Mouse (Mus musculus): ENCODE measurements around the gene Bbip1.
"Not testable (repeated sequence)": the region's sequence is repeated elsewhere in the genome, so short reads cannot be mapped to it uniquely, and the experiment has no call there.

Bbip1 gene

DNA sequence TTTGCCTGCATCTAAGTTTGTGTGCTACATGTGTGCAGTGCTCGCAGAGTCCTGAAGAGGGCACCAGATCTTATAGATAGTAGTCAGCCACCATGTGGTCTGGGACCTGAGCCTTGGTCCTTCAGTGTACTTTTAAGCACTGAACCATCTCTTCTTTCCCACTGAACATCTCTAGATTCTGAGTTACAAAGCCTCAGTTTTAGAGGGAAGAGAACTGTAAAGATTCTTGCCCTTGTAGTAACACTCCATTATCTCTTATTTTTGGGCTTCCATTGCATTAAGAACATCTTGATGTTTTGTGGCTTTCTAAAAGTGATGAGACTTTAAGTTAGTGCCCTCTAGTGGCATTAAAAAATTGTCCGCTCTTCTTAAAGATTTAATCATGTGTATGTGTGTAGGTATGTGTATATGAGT, 19.1 kb downstream of the Bbip1 start:
- DNase-seq (ENCODE audit: low read depth, low spot score): peak; percentile 73

DNA sequence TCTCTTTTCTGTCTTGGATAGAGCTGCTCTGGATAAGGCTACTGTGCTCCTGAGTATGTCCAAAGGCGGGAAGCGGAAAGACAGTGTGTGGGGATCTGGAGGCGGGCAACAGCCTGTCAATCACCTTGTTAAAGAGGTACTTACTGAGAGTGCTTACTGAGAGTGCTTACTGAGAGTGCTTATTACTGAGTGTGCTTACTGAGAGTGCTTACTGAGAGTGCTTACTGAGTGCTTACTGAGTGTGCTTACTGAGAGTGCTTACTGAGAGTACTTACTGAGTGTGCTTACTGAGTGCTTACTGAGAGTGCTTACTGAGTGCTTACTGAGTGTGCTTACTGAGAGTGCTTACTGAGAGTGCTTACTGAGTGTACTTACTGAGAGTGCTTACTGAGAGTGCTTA, 22.4 kb downstream of the Bbip1 start:
- DNase-seq (ENCODE audit: low read depth, low spot score): not testable (repeated sequence)

DNA sequence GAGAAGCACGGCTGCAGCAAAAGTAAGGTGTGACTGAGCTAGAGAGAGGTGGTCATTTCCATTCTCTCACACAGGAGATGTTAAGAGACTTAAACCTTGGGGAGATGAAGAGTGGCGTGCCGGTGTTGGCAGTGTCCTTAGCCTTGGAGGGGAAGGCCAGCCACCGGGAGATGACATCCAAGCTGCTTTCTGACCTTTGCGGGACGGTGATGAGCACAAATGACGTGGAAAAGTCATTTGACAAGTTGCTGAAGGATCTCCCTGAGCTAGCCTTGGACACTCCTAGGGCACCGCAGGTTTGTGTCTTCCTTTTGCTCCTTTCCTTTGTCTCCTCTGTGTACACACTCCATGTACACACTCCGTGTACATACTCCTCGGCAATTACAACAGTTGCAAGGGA, 24.9 kb downstream of the Bbip1 start:
- no peak for DNase-seq (ENCODE audit: low read depth, low spot score)

DNA sequence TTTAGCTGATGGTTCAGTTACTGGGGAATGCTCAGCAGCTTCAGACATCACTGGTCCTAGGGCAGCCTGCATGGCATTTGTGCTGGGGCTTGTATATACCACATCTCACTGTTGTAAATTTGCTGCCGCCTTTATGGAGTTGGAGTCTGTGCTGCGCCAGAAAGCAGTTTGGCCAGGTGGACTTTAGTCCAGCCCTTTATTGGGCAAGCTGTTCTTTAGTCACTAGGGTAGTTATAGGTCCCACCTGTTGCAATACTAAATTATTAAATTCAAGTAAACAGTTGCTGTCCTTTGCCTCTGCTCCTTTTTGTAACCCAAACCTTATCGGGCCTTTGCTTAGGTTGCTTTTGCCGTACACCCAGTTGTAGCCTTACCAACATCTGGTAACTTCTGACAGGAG, 29.5 kb downstream of the Bbip1 start:
- DNase-seq (ENCODE audit: low read depth, low spot score): no peak

DNA sequence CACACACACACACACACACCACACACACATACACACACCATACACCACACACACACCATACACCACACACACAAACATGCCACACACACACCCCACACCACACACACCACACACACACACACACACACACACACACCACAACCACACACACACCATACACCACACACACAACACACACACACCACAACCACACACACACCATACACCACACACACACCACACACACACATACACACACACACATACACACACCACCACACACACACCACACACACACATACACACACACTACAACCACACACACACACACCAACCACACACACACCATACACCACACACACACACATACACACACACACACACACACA, 37.7 kb downstream of the Bbip1 start:
- DNase-seq (ENCODE audit: low read depth, low spot score): not testable (repeated sequence)

DNA sequence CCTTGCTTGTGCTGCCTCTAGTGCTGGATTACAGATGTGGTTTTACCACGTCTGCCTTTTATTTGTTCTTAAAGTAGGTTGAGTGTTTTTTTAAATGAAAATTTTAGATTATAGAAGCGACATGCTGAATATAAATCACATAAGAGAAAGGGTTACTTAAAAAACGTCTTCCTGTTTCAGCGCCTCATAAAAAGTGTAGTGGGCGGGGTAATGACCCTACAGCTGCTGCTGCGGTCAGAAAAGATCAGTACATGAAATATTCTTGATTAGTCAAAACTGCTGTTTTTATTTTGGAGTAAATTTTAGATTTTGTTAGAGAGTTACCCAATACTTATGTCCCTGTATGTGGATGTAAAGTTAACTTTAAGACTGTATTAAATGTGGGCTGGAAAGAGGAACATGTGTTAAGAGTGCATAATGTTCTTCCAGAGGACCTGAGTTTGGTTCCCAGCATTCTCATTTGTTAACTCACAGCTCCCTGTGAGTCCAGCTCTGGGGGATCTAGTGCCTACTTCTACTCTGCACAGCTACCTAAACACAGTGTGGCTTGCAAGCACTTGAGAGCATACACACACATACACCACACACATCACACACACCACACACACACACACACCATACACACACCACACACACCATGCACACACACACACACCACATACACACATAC, 38.3 kb downstream of the Bbip1 start:
- DNase-seq (ENCODE audit: low read depth, low spot score): peak; percentile 66

DNA sequence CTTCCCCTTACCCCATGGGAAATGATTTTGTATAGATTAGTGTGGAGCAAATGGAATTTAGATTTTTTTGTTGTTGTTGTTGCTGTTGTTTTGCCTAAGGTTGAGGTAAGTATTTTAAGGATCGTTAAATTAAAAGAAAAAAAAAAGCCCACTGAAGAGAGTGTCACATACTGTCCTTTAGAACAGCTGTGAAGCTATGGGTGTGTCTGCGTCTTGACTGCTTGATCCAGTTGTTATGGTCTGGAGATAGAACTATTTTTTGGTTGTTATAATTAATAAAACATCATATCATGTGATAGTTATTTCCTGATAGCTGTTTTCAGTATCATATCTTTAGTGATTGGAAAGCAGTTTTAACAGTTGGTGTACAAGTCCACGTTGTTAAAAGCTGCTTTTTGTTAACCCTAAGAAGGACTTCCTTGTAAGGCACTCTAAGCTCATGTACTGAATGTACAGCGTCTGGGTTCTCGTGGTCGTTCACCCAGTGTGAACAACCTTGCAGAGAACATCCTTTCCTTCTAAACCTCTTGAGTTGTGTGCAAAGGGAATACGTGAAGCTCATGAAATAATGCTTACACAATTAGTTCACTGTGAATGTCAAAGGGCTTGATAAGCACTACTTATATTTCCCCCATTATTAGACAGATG, 39.5 kb downstream of the Bbip1 start:
- no peak for DNase-seq (ENCODE audit: low read depth, low spot score)

DNA sequence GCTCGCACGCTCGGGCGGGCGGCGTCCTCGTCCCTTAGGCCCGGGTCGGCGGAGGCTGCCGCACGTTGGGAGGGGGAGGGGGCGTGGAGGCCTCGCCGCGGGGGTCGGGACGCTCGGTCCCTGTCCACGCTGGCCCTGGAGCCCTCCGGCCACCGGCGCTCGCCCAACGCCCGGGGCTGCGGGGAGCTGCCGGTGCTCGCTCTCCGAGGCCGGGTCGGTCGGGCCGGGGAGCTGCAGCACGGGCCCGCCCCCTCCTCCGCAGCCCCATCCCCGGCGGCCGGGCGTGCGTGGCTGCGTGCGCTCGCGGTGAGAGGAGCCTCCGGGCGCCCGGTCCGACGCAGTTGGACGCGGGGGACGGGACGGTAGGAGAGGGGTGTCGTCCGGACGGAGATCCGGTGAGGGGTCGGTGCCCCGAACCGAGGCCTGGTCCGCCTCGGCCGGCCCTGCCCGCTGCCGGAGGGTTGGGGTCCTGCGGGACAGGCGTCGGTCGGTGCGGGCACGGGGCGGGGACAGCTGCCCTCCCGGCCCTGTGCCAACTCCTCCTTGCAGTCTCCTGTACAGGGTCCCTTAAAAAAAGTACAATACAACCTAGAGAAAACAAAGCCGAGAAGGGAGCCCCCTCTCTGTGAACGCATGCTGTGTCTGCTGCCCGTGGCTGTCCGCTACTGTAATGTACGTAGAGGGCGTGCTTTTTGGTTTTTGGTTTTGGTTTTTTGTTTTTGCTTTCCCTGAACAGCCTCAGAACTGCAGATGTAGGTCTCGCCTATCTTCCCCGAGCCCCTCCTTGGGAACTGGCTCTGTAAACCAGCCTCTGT, 40.7 kb downstream of the Bbip1 start:
- DNase-seq (ENCODE audit: low read depth, low spot score): peak; percentile 79

DNA sequence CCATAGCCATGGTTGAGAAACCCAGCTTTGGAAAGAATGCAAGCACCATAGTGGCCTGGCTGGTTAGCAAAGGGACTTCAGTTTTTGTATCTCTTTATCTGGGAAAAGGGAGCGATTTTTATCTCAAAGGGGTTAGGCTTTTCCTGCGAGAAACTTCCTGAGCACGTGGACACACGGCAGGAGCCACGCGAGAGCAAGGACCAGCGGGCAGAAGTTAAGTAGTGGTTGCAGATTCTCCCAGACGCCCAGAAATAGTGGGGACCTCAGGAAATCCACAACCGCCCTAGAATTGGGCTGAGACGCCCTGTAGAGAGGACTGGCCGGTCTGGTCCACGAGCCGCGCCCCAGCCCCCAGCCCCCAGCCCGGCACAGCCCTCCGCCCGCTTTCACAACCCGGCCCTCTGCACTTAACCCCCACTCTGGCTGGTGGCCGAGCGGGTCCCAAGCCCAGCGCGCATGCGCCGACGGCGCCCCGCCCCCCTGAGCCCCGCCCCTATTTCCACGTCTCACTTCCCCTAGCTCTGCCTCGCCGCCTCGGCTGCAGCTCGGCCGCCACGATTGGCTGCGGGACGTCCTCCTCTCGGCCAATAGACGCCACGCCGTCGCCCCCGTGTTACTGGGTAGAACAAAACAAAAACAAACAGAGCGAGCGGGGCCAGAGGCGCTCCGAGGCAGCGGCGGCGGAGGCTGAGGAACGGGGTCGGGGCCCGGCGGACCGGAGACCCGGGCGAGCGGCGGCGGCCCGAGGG, 41.5 kb downstream of the Bbip1 start:
- DNase-seq (ENCODE audit: low read depth, low spot score): peak; percentile 99

DNA sequence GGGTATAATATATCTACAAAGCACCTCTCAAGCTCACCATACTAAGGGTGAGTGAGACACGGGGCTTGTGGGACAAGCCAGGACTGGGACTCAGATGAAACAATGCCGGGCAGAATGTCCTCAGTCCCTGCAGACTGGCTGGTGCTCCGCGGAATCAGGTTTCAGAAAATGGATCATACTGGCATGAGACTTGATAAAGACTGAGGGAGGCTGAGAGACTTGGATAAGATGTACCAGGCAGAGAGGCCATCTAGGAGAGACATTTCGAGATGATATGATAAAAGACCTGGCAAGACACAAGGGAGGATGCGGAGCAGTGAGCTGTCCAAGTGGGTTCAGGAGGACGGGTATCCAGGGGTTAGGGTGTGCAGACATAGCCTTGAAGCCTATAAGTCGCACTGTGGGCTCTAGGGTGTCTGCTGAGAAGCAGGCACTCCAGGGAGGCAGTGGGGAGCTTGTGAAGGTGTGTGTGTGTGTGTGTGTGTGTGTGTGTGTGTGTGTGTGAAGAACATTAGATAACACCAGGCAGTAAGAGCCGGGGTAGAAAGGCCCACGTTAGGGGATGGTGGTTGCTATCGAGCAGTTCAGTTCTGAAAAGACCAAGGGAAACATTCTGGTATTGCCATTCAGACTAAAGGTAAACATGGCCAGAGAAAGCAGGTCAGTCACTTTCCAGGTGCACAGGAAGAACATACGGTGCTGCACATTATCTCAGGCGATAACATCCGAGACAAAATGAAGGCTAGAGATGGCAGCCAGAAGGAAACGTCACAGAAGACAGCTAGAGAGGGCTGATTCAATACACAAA, 42.3 kb downstream of the Bbip1 start:
- peak; percentile 70 for DNase-seq (ENCODE audit: low read depth, low spot score)

DNA sequence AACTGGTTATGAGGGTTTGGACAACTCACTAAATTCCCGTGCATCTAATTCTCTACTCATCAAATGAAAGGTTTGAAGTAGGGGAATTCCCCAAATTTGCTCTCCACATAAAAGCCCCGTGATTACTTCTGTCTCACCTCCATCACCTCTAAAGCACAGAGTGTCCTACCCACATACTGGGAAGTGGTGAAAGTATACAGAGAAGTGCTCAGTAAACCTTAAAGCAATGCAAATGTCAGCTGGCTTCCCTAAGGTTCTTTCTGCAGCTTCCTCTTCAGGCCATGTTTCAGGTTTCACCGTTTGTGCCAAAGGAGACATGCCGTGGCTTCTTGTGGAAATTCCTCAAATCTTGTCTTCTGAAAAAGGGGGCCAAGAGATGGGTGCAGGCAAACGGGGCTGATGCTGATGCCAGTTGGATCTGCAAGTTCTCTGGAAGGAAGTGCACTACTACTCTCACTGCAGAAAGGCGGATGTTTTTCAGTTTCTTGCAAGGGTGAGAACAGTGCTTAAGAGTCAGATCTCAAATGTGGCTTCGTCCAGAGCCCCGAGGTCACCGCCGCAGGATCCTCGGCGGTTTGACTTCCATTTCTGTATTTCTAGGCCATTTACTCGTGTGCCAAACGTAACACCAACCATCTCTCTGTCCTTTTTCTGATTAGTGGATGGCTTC, 44.4 kb downstream of the Bbip1 start:
- DNase-seq (ENCODE audit: low read depth, low spot score): peak; percentile 78

DNA sequence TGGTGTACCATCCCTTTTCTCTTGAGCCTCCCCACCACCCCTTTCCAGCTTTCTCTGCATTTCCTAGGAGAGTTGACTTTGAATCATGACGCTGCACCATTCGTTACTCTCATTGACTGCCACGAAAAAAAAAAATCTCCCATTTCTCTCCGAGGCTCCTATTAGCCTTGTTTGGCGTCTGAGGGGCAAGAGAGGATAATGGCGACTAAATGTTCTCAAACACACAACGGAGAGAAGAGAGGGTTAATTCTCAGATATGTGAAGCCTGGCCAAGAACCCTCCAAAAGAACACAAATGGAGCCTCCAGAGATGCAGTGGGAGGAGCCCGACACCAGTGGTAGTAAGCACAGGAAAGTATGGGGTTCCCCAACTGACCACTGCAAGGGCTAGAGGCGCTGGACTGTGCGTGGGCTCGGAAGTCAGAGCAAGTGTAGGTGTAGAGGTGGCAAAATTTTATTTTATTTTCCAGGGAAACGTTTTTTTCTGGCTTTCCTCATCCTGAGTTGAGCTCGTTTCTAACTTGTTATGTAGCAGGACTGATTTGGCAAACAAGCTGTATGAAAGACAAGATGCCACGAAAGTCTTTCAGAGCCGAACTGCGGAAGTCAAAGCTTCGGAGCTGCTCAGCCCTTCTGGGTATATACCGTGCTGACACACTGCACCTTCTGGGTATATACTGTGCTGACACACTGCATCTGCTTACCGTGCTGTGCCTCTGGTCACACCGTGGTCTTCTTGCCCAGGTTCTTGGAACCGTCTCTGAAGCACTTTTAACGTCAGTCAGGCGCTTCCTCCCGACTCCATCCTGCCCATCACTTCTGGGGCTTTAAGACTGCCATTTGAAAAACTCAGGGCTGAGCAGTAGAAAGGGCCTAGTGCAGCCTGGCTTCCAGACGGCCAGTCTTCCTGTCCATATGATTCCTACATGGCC, 45.2 kb downstream of the Bbip1 start:
- peak; percentile 74 for DNase-seq (ENCODE audit: low read depth, low spot score)

DNA sequence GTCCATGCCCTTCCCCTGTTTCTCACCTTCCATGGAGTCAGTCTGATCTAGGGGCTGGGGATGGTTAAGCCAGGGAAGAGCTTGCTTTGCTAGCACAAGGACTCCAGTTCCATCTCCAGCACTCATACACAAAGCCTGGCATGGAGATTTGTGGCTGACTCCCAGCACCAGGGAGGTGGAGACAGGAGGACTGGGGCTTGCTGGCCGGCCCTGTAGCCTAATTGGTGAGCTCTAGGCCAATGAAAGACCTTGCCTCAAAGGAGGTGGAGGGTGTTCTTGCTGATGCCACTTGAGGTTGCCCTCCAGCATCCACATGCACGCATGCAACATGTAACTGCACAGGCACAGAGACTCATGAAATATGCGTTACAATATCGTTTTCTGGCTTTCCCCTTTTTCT, 45.9 kb downstream of the Bbip1 start:
- no peak for DNase-seq (ENCODE audit: low read depth, low spot score)

DNA sequence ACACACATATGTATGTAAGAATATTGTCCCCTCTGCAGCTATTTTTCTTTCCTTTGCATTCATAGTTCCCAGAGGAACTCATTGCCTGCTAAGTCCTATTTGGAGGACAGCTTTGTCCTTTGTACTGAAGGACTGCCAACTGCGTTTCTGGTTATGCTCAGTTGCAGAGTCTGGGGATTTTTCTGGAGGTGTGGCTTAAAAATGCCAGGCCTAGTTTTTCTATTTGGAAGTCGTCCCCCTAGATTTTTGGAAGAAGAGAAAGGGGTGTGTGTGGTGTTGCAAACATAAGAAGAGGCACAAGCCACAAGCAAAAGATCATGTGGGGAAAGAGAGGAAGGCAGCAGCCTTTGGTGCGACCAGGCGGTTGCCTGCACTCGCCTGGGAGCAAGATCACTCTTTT, 46.4 kb downstream of the Bbip1 start:
- DNase-seq (ENCODE audit: low read depth, low spot score): no peak

DNA sequence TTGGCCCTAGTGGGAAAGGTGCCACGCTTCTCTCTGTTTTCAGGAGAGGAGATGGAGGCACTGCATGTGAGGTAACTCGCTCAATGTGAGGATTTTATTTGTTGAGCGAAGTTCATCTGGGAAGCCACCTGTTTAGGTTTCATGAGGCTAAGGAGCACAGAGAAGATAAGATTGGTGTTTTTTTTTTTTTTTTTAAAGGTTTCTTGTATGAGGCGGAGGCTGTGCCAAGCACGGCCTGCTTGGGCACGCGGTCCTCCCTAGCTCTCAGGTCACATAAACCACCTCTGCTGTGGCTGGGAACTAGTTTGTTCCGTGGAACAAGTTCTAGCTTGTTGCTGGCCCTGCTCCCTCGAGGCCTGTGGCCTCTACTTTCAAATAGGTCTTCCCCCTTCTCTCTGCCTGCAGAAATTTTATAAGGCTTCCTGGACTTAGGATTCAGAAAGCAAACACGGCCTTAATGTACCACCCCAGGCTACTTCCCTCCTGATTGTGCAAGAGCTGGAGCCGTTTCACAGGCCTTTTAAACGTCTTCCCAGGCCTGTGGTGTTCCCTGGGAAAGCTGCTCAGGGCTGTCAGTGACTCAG, 49.8 kb downstream of the Bbip1 start:
- no peak for DNase-seq (ENCODE audit: low read depth, low spot score)

DNA sequence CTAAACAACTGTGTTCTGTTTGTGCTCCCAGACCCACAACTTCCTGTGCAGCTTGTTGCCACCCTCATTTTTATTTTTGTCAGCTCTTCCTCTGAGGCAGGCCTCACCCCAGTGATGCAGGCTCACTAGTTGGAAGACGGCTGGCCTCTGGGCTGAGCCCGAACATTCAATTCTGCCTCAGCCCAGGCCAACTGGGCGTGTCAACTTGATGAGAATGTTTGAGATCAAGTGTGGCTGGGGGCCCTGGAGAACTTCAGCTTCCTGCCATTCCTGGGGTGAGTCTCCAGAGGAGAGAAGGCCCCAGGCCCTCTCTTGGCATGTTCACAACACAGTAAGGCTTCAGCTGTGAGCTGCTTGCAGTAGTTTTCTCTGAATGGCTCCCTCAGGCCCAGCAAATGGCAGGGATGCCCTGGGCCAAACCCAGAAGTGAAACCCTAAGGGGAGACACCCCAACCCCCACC, 50.7 kb downstream of the Bbip1 start:
- DNase-seq (ENCODE audit: low read depth, low spot score): peak; percentile 77

DNA sequence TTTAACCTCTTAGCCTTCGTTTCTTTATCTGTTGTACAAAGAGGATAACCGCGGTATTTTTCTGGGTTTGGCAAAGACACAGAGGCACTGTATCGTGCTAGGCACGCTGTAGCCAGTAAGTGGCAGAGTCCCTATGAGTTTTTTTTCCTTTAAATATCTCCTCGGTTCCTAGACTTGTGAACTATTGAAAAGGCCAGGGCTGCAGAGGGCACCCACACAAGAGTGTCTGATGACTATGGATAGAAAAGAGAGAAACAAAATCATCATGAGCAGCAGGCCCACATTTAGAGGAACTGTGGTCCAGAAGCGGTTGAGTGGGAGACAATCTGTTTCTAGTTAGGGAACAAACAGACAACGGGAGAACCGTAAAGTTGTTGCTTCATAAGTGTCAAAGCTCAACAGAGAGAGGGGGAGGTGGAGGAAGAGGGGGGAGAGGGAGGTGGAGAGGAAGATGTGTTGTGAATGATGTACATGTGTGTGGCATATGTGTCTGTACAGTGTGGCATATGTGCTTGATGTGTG, 51.5 kb downstream of the Bbip1 start:
- DNase-seq (ENCODE audit: low read depth, low spot score): peak; percentile 53

DNA sequence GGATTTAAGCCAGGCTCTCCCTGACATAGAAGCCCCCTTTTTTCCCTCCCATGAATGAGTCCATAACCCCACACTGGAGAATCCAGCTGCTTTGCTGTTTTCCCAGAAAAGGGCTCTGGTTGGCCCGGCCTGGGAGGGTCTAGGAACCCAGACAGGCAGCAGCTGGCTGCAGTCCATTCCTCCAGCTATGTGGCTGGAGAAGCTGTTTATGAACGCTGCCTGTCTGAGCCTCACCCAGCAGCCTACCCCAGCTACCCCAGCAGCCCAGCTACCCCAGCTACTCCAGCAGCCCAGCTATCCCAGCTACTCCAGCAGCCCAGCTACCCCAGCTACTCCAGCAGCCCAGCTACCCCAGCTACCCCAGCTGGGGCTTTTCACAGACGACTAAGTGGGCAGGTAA, 52.4 kb downstream of the Bbip1 start, which contains the start of gene Pdcd4:
Gene Pdcd4 (plus strand): TSS at position 171 of the 400 bp plus-strand sequence.
- peak; percentile 60 for DNase-seq (ENCODE audit: low read depth, low spot score)

DNA sequence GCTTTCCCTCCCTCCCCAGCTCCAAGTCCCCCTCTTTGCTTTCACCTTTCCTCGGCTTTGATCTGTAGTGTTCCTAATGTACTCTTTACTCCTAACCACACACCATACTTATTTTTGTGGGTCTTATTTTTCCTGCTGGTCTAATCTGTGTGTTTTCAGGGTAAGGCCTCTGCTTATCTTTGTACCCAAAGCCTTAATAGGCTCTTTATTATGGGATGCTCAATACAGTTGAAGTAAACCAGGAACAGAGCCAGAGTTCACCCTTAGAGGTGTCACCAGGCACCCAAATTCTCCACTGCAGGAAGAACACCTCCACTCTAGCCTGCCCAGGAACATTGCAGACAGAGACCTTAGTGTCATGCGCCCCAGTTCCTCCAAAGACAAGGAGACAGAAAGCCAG, 52.9 kb downstream of the Bbip1 start:
- no peak for DNase-seq (ENCODE audit: low read depth, low spot score)

All from CD4-positive, CD25-positive, alpha-beta regulatory T cell, adult 2 months (primary cell).